Mouse (Mus musculus): Measurements from ENCODE around the gene Ppp1r10. TPM values are rescaled to one million over a fixed set of nuclear protein-coding genes. Genes with fewer than 3 reads are reported as not detected.

Gene Ppp1r10
- 100 to 1,000 TPM; 137 to 142 TPM for total RNA-seq (2023)

GRCm38 (mm10) chr17:35916297-35917142 lies at the start of gene Ppp1r10, which contains the start of gene Mrps18b:
Ppp1r10 (plus strand) TSS chr17:35916434.
Mrps18b (minus strand) TSS chr17:35916389.

GRCm38 (mm10) chr17:35879245-35880057 lies 36.8 kb upstream of the Ppp1r10 start, which contains the start of gene Dhx16:
Dhx16 (plus strand) TSS chr17:35879819.

GRCm38 (mm10) chr17:35896781-35897643 lies 19.2 kb upstream of the Ppp1r10 start, which contains the start of gene 2310061I04Rik:
2310061I04Rik (minus strand) TSS chr17:35897431.

GRCm38 (mm10) chr17:35909919-35910369 lies 6.3 kb upstream of the Ppp1r10 start, which contains the start of gene Atat1:
Atat1 (minus strand) TSS chr17:35910075.

GRCm38 (mm10) chr17:35969418-35970389 lies 53.5 kb downstream of the Ppp1r10 start, which contains the start of gene Abcf1:
Abcf1 (minus strand) TSS chr17:35969761.

GRCm38 (mm10) chr17:35979401-35980362 lies 63.4 kb downstream of the Ppp1r10 start, which contains the start of the genes Gnl1 and Prr3:
Gnl1 (plus strand) TSS chr17:35979851.
Prr3 (minus strand) TSS chr17:35980236.

Other genes with a start within 250 kb of the Ppp1r10 start
- gene Vars2, start 248.8 kb upstream of the Ppp1r10 start, total RNA-seq (2023) = 10 to 100 TPM; 11.7 to 20.4 TPM
- gene Gtf2h4, start 242.7 kb upstream of the Ppp1r10 start, total RNA-seq (2023) = 10 to 100 TPM; 13.5 to 15.9 TPM
- gene Ddr1, start 211.8 kb upstream of the Ppp1r10 start, total RNA-seq (2023) = 1 to 10 TPM; 4.8 to 6.8 TPM
- gene Ier3, start 94.8 kb upstream of the Ppp1r10 start, total RNA-seq (2023) = 10 to 100 TPM; 48.1 to 53.2 TPM
- 10 to 100 TPM; 49.4 to 58.8 TPM for gene Flot1, start 93.2 kb upstream of the Ppp1r10 start, total RNA-seq (2023)
- 100 to 1,000 TPM; 163 to 175 TPM for gene Tubb5, start 78.1 kb upstream of the Ppp1r10 start, total RNA-seq (2023)
- 10 to 100 TPM; 37.7 to 38.5 TPM for gene Mdc1, start 74.9 kb upstream of the Ppp1r10 start, total RNA-seq (2023)
- gene Nrm, start 55.1 kb upstream of the Ppp1r10 start, total RNA-seq (2023) = 10 to 100 TPM; 37.1 to 37.2 TPM
- 100 to 1,000 TPM; 219 TPM for gene Ppp1r18, start 50.8 kb upstream of the Ppp1r10 start, total RNA-seq (2023)
- gene Dhx16, start 36.6 kb upstream of the Ppp1r10 start, total RNA-seq (2023) = 10 to 100 TPM; 76.0 to 84.5 TPM
- 10 to 100 TPM; 13.3 to 21.1 TPM for gene 2310061I04Rik, start 19.0 kb upstream of the Ppp1r10 start, total RNA-seq (2023)
- 10 to 100 TPM; 19.6 to 29.1 TPM for gene Atat1, start 6.4 kb upstream of the Ppp1r10 start, total RNA-seq (2023)
- gene Mrps18b, start within 50 bp of the Ppp1r10 start, total RNA-seq (2023) = 10 to 100 TPM; 35.6 to 39.0 TPM
- 100 to 1,000 TPM; 141 to 162 TPM for gene Abcf1, start 53.3 kb downstream of the Ppp1r10 start, total RNA-seq (2023)
- gene Gnl1, start 63.4 kb downstream of the Ppp1r10 start, total RNA-seq (2023) = 10 to 100 TPM; 63.8 to 71.6 TPM
- gene Prr3, start 63.8 kb downstream of the Ppp1r10 start, total RNA-seq (2023) = 10 to 100 TPM; 83.9 to 100.0 TPM
- 10 to 100 TPM; 45.7 to 54.4 TPM for gene H2-T24, start 104.1 kb downstream of the Ppp1r10 start, total RNA-seq (2023)
- gene H2-T23, start 116.4 kb downstream of the Ppp1r10 start, total RNA-seq (2023) = 100 to 1,000 TPM; 278 to 280 TPM
- 10 to 100 TPM; 51.9 to 64.4 TPM for gene H2-T22, start 126.3 kb downstream of the Ppp1r10 start, total RNA-seq (2023)
- not detected for gene Gm6034, start 126.5 kb downstream of the Ppp1r10 start, total RNA-seq (2023)
- gene Gm11127, start 141.9 kb downstream of the Ppp1r10 start, total RNA-seq (2023) = 10 to 100 TPM; 66.2 to 67.1 TPM
- 1 to 10 TPM; 2.0 to 2.6 TPM for gene Gm19684, start 205.2 kb downstream of the Ppp1r10 start, total RNA-seq (2023)
- gene Gm7030, start 213.0 kb downstream of the Ppp1r10 start, total RNA-seq (2023) = 10 to 100 TPM; 10.6 to 10.8 TPM